Mouse (Mus musculus) retina, adult 2 months (tissue): ENCODE measurements around the gene Fbxw10.
A peak's percentile ranks its signal among the peaks of the same experiment; 100 is the strongest.

Source experiments
- DNase-seq: peaks from one replicate; pipeline ENCODE4 v3.0.0-alpha.2; 2012; ENCODE audit warnings: low read depth, low spot score

The Fbxw10 gene

GRCm38 (mm10) chr11:62844562-62844961, 2.3 kb upstream of the Fbxw10 start:
- DNase-seq, result no peak

GRCm38 (mm10) chr11:62845730-62846129, 1.1 kb upstream of the Fbxw10 start:
- no peak for DNase-seq

- no peak for DNase-seq
Observed at GRCm38 (mm10) chr11:62847655-62848191, 854 bp downstream of the Fbxw10 start.

GRCm38 (mm10) chr11:62848301-62848700, 1.4 kb downstream of the Fbxw10 start:
- no peak for DNase-seq

GRCm38 (mm10) chr11:62851199-62851598, 4.3 kb downstream of the Fbxw10 start:
- DNase-seq, result peak; percentile 6

- no peak for DNase-seq
Observed at GRCm38 (mm10) chr11:62853334-62853733, 6.5 kb downstream of the Fbxw10 start.

- no peak for DNase-seq
Observed at GRCm38 (mm10) chr11:62865562-62865961, 18.7 kb downstream of the Fbxw10 start.

GRCm38 (mm10) chr11:62866685-62867084, 19.8 kb downstream of the Fbxw10 start:
- DNase-seq, result no peak

- no peak for DNase-seq
Observed at GRCm38 (mm10) chr11:62869201-62869600, 22.3 kb downstream of the Fbxw10 start.

- DNase-seq, result no peak
Observed at GRCm38 (mm10) chr11:62869715-62870371, 23.0 kb downstream of the Fbxw10 start.

GRCm38 (mm10) chr11:62873479-62873878, 26.6 kb downstream of the Fbxw10 start:
- no peak for DNase-seq

- no peak for DNase-seq
Observed at GRCm38 (mm10) chr11:62875696-62876095, 28.8 kb downstream of the Fbxw10 start.

- DNase-seq, result no peak
Observed at GRCm38 (mm10) chr11:62876445-62876844, 29.6 kb downstream of the Fbxw10 start.

GRCm38 (mm10) chr11:62877391-62877790, 30.5 kb downstream of the Fbxw10 start:
- no peak for DNase-seq

GRCm38 (mm10) chr11:62878728-62879127, 31.9 kb downstream of the Fbxw10 start:
- no peak for DNase-seq

- peak; percentile 95 for DNase-seq
Observed at GRCm38 (mm10) chr11:62879220-62880048, 32.6 kb downstream of the Fbxw10 start, which contains the start of gene Tvp23b. Gene Tvp23b (plus strand): TSS chr11:62879455.

- no peak for DNase-seq
Observed at GRCm38 (mm10) chr11:62883407-62883806, 36.5 kb downstream of the Fbxw10 start.

GRCm38 (mm10) chr11:62885323-62885722, 38.5 kb downstream of the Fbxw10 start:
- DNase-seq, result no peak

- DNase-seq, result no peak
Observed at GRCm38 (mm10) chr11:62890796-62891195, 43.9 kb downstream of the Fbxw10 start.

GRCm38 (mm10) chr11:62891763-62892162, 44.9 kb downstream of the Fbxw10 start:
- no peak for DNase-seq

GRCm38 (mm10) chr11:62901699-62902323, 54.9 kb downstream of the Fbxw10 start:
- DNase-seq, result peak; percentile 48

- DNase-seq, result no peak
Observed at GRCm38 (mm10) chr11:62903871-62904495, 57.1 kb downstream of the Fbxw10 start.
